Mouse (Mus musculus): Measurements from ENCODE around the gene Osbp2. TPM values are rescaled to one million over a fixed set of nuclear protein-coding genes. Genes with fewer than 3 reads are reported as not detected.

The Osbp2 gene
- polyA plus RNA-seq, 1 experiment from 2014 or later: 1.6 TPM

- no peak for ATAC-seq (replicated peaks; ENCODE audit: extremely low read depth, insufficient read depth, low FRiP score)
- no peak overlapping the region for H3K4me3 ChIP-seq (ENCODE audit: low read length)
- WGBS: 86% methylated on average over 3 of the region's 3 CpGs
- peak overlapping the region; percentile 70 for H3K27ac ChIP-seq (ENCODE audit: low read length)
- no peaks in the 10 kb centered on the region for H3K27me3 ChIP-seq (ENCODE audit: control insufficient read depth, insufficient read depth, low read length)
- H3K9ac ChIP-seq (ENCODE audit: low read length): no peak overlapping the region
- no peaks in the 10 kb centered on the region for H3K36me3 ChIP-seq (ENCODE audit: control insufficient read depth, insufficient read depth)
- no peak overlapping the region for H3K4me2 ChIP-seq (ENCODE audit: low read depth, low read length)
- H3K4me1 ChIP-seq (ENCODE audit: control insufficient read depth, insufficient read depth, low read length): peaks cover 11% of the 10 kb centered on the region
- no peaks in the 10 kb centered on the region; the same call in 1 of the 2 replicates for H3K9me3 ChIP-seq (replicated peaks; ENCODE audit: control insufficient read depth, low read length)
These were observed 9.5 kb downstream of the Osbp2 start for GRCm38 (mm10) chr11:3854156-3854555.

DNA sequence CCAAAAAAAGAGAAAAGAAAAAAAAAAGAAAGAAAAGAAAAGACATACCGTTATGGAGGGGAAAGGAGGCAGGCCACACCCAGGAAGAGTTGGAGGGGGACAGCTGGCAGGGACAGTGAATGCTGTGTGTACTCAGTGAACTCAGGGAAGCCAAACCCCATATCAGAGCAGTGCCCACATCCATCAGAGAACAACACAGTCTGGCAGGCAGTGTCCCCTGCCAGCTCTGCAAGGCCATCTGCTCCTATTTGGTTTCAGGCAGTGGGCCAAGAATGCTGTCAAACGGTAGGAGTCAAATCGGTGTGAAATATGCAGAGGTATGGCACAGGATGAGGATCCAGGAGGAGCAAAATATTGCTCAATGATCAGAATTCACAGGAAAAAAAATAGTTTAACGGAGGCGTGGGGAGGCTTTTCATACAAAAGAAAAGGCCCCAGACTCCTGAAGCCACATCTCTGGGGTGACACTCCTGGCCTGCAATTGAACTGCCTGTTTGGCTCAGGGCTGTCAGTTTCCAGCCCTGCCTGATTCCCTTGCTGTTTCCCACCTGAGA is 10.1 kb downstream of the Osbp2 start:
- H3K27me3 ChIP-seq (ENCODE audit: control insufficient read depth, insufficient read depth, low read length): no peaks in the 10 kb centered on the region
- peak overlapping the region; percentile 82 for H3K27ac ChIP-seq (ENCODE audit: low read length)
- H3K4me3 ChIP-seq (ENCODE audit: low read length): no peak overlapping the region
- H3K4me1 ChIP-seq (ENCODE audit: control insufficient read depth, insufficient read depth, low read length): peaks cover 11% of the 10 kb centered on the region
- no peaks in the 10 kb centered on the region; the same call in 1 of the 2 replicates for H3K9me3 ChIP-seq (replicated peaks; ENCODE audit: control insufficient read depth, low read length)
- no peaks in the 10 kb centered on the region for H3K36me3 ChIP-seq (ENCODE audit: control insufficient read depth, insufficient read depth)
- WGBS: 43% methylated on average over 5 of the region's 5 CpGs
- H3K9ac ChIP-seq (ENCODE audit: low read length): no peak overlapping the region
- H3K4me2 ChIP-seq (ENCODE audit: low read depth, low read length): no peak overlapping the region
- peak; percentile 92 for ATAC-seq (replicated peaks; ENCODE audit: extremely low read depth, insufficient read depth, low FRiP score)

- H3K27ac ChIP-seq (ENCODE audit: low read length): peak overlapping the region; percentile 82
- H3K27me3 ChIP-seq (ENCODE audit: control insufficient read depth, insufficient read depth, low read length): no peaks in the 10 kb centered on the region
- no peak overlapping the region for H3K9ac ChIP-seq (ENCODE audit: low read length)
- ATAC-seq (replicated peaks; ENCODE audit: extremely low read depth, insufficient read depth, low FRiP score): no peak
- H3K4me3 ChIP-seq (ENCODE audit: low read length): no peak overlapping the region
- H3K9me3 ChIP-seq (replicated peaks; ENCODE audit: control insufficient read depth, low read length): no peaks in the 10 kb centered on the region; the same call in 1 of the 2 replicates
- WGBS: 91% methylated on average over 10 of the region's 10 CpGs
- peaks cover 11% of the 10 kb centered on the region for H3K4me1 ChIP-seq (ENCODE audit: control insufficient read depth, insufficient read depth, low read length)
- H3K4me2 ChIP-seq (ENCODE audit: low read depth, low read length): no peak overlapping the region
- H3K36me3 ChIP-seq (ENCODE audit: control insufficient read depth, insufficient read depth): no peaks in the 10 kb centered on the region
These were observed 10.7 kb downstream of the Osbp2 start for GRCm38 (mm10) chr11:3853031-3853430.

- Histone ChIP-seq H3K4me2 (ENCODE audit: low read depth, low read length) (no peak overlapping the region), H3K27me3 (ENCODE audit: control insufficient read depth, insufficient read depth, low read length) (no peaks in the 10 kb centered on the region), H3K9ac (ENCODE audit: low read length) (no peak overlapping the region), H3K9me3 (replicated peaks; ENCODE audit: control insufficient read depth, low read length) (no peaks in the 10 kb centered on the region; the same call in 1 of the 2 replicates), H3K4me3 (ENCODE audit: low read length) (no peak overlapping the region), H3K4me1 (ENCODE audit: control insufficient read depth, insufficient read depth, low read length) (peaks cover 11% of the 10 kb centered on the region), H3K36me3 (ENCODE audit: control insufficient read depth, insufficient read depth) (no peaks in the 10 kb centered on the region), H3K27ac (ENCODE audit: low read length) (no peak overlapping the region)
- WGBS: 72% methylated on average over 4 of the region's 4 CpGs
- ATAC-seq (replicated peaks; ENCODE audit: extremely low read depth, insufficient read depth, low FRiP score): no peak
These were observed 11.8 kb downstream of the Osbp2 start for GRCm38 (mm10) chr11:3851872-3852271.

GRCm38 (mm10) chr11:3850746-3851277 is 12.9 kb downstream of the Osbp2 start:
- Histone ChIP-seq H3K4me1 (ENCODE audit: control insufficient read depth, insufficient read depth, low read length) (peaks cover 11% of the 10 kb centered on the region), H3K4me2 (ENCODE audit: low read depth, low read length) (no peak overlapping the region), H3K9ac (ENCODE audit: low read length) (no peak overlapping the region), H3K9me3 (replicated peaks; ENCODE audit: control insufficient read depth, low read length) (no peaks in the 10 kb centered on the region; the same call in 1 of the 2 replicates), H3K36me3 (ENCODE audit: control insufficient read depth, insufficient read depth) (no peaks in the 10 kb centered on the region), H3K4me3 (ENCODE audit: low read length) (no peak overlapping the region), H3K27me3 (ENCODE audit: control insufficient read depth, insufficient read depth, low read length) (no peaks in the 10 kb centered on the region), H3K27ac (ENCODE audit: low read length) (no peak overlapping the region)
- 61% methylated on average over 5 of the region's 5 CpGs for WGBS
- no peak for ATAC-seq (replicated peaks; ENCODE audit: extremely low read depth, insufficient read depth, low FRiP score)

DNA sequence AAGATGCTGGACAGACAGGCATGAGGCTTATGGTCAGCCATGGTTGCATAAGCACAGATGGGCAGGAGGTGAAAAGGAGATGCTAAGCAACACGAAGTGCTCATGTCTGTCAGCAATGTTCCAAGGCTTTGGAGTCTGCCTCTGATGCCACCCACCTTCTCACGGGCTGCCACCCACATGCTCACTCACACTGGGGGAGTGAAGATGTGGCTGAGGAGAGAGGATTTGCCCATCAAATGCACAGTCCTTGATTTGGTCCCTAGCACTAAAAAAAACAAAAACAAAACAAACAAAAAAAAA is 13.4 kb downstream of the Osbp2 start:
- no peak overlapping the region for H3K4me3 ChIP-seq (ENCODE audit: low read length)
- 75% methylated on average over 2 of the region's 2 CpGs for WGBS
- no peak overlapping the region for H3K4me2 ChIP-seq (ENCODE audit: low read depth, low read length)
- no peaks in the 10 kb centered on the region; the same call in 1 of the 2 replicates for H3K9me3 ChIP-seq (replicated peaks; ENCODE audit: control insufficient read depth, low read length)
- H3K27me3 ChIP-seq (ENCODE audit: control insufficient read depth, insufficient read depth, low read length): no peaks in the 10 kb centered on the region
- H3K27ac ChIP-seq (ENCODE audit: low read length): no peak overlapping the region
- H3K36me3 ChIP-seq (ENCODE audit: control insufficient read depth, insufficient read depth): no peaks in the 10 kb centered on the region
- peaks cover 11% of the 10 kb centered on the region for H3K4me1 ChIP-seq (ENCODE audit: control insufficient read depth, insufficient read depth, low read length)
- no peak overlapping the region for H3K9ac ChIP-seq (ENCODE audit: low read length)
- ATAC-seq (replicated peaks; ENCODE audit: extremely low read depth, insufficient read depth, low FRiP score): no peak

DNA sequence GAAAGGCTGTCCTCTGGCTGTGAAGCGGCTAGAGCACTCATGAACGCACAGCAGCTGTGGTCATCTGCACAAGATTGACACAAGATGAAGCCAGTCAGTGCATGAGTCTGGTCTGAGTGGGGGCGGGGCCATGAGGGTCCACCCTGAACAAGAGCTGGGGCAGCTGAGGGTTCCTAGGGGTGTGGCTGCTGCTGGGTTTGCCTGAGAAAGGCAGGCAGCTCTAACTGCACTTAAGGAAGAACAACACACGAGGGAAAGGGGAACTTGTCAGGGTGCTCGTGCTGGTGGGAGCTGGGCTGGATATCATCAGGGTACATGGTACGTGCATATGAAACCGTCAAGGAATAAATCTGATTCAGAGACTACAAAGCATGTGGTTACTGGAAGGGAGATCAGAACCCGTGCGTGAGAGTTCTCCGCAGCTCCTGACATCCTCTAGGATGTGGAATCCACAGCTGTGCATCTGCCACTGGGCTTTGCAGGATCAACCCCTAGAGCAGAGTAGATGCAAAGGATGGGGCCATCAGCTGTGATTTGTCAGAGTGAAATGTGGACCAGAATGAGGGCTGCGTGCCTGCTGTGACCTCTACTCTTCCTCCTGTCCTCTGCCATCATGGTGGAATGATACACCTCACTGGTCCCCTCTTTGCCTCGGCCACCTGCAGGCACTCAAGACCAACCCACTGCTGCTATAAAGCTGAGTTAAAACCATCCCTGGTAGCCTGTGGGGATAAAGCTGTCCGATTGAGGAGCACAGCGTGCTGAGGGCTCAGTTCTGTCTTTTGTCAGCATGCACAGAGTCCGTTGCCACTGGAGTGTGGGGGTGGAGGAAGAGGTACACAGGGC is 14.0 kb downstream of the Osbp2 start:
- ATAC-seq (replicated peaks; ENCODE audit: extremely low read depth, insufficient read depth, low FRiP score): no peak
- Histone ChIP-seq H3K27me3 (ENCODE audit: control insufficient read depth, insufficient read depth, low read length) (no peaks in the 10 kb centered on the region), H3K4me3 (ENCODE audit: low read length) (no peak overlapping the region), H3K9me3 (replicated peaks; ENCODE audit: control insufficient read depth, low read length) (no peaks in the 10 kb centered on the region; the same call in 1 of the 2 replicates), H3K4me2 (ENCODE audit: low read depth, low read length) (no peak overlapping the region), H3K4me1 (ENCODE audit: control insufficient read depth, insufficient read depth, low read length) (peaks cover 13% of the 10 kb centered on the region), H3K27ac (ENCODE audit: low read length) (no peak overlapping the region), H3K36me3 (ENCODE audit: control insufficient read depth, insufficient read depth) (no peaks in the 10 kb centered on the region), H3K9ac (ENCODE audit: low read length) (no peak overlapping the region)
- 75% methylated on average over 15 of the region's 15 CpGs for WGBS

DNA sequence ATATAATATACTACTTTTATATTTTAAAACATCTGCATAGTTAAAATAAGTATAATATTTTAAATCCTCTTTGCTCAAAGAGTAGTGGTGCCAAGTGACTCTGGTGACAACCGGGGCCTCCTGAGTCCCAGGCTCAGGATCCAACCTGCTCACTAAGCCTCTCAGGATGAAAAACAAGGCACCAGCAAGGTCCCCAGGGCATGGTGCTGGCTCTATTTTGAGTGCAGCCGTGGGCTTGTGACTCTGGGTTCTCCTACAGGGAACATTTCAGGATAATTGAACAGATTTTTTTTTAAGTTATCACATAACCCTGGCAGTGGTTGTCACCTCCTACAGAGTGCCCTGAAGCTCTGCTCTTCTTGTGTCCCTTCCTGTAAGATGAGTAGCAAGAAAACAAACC is 17.4 kb downstream of the Osbp2 start:
- 49% methylated on average over 2 of the region's 2 CpGs for WGBS
- ATAC-seq (replicated peaks; ENCODE audit: extremely low read depth, insufficient read depth, low FRiP score): no peak

More for the DNA sequence above, 17.4 kb downstream of the Osbp2 start:
- Histone ChIP-seq H3K9ac (ENCODE audit: low read length) (no peak overlapping the region), H3K4me2 (ENCODE audit: low read depth, low read length) (no peak overlapping the region), H3K36me3 (ENCODE audit: control insufficient read depth, insufficient read depth) (no peaks in the 10 kb centered on the region), H3K27ac (ENCODE audit: low read length) (no peak overlapping the region), H3K27me3 (ENCODE audit: control insufficient read depth, insufficient read depth, low read length) (no peaks in the 10 kb centered on the region), H3K4me3 (ENCODE audit: low read length) (no peak overlapping the region), H3K4me1 (ENCODE audit: control insufficient read depth, insufficient read depth, low read length) (peaks cover 9% of the 10 kb centered on the region), H3K9me3 (replicated peaks; ENCODE audit: control insufficient read depth, low read length) (no peaks in the 10 kb centered on the region)
